Mouse (Mus musculus) kidney, adult 8-10 months (tissue): ENCODE results near the gene Rsrc1.
A peak's percentile ranks its signal among the peaks of the same experiment; 100 is the strongest.

Experiments
- DNase-seq, 2 experiments: peaks; one replicate each; pipeline ENCODE4 v3.0.0; 2022

Gene Rsrc1

GRCm38 (mm10) chr3:66981101-66981661, at the start of gene Rsrc1:
Rsrc1 (plus strand) TSS chr3:66981390.
- DNase-seq, result peak; percentile 64 to 70

DNA sequence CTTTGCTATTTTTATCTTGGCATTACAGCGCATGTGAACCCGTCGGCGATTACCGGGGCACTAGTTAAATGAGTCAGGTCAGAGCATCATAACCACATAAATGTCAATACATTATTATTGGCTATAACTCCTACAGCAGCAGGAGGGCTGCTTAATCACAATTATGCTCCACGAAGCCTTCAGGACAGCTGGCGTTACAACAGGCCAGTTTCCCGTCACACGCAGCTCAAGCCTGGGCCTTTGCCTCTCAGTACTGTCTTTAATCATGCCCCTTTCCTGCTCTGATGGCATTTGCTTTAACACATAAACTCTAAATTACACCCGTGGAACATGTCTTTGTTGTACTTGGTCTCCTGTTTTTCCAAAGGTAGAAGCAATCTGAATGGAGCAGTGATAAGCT, 41.5 kb upstream of the Rsrc1 start:
- DNase-seq, result no peak

- DNase-seq, result no peak
Measured at GRCm38 (mm10) chr3:66955126-66955525, 26.1 kb upstream of the Rsrc1 start.

DNA sequence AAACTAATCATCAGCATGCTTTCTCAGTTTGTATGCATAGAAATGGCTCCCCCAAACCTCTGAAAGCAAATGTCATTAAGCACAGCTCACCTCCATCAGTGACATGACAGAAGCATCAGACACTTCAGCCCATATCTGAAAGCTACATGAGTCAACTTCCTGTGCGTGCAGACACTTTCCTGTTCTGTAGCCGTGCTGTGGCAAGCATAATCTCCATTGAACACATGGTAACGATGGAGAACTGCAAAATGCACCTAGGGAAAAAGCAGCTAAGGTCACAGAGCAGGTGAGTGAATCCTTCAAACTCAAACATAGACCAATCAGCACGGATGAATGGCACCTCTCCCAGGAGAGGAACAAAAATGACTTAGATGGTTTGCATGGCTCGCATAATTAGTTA, 21.2 kb upstream of the Rsrc1 start:
- DNase-seq, result no peak

DNA sequence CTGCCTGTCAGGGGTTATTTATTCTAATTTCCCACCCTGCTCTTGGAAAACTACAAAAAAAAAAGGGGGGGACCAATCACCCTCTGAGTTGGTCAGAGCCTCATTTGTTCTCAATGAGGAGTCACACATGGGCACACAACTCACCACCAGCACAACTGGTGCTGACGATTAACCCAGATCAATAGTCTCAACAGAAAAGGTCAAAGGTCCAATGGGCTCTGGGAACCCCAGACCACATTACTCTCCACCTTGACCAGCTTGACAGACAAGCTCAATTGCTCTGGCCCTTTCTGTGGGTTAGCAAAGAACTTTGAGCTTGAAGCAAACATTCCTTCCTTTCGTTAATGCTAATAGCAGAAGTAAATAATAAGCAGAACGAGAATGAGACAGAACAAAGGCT, 16.3 kb upstream of the Rsrc1 start:
- no peak for DNase-seq

GRCm38 (mm10) chr3:66967508-66967907, 13.7 kb upstream of the Rsrc1 start:
- DNase-seq, result no peak

DNA sequence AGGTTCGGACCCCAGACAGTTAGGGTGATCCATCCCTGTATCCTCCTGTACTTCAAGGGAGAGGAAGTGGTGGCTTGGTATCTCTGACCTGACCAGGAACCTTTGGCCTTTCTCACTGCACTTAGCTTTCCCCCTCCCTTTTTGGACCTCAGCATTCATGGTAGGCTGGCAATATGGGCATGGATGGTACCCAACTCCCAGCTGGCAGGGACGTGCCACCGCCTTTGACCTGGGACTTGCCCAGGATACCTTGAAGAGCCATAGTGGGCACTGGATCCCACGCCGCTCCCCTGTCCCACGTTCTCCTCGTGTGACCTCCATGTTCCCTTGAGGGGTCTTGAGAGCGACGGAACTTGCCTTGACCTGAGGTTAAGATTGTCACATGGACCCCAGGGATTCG, 10.9 kb upstream of the Rsrc1 start:
- DNase-seq, result no peak

DNA sequence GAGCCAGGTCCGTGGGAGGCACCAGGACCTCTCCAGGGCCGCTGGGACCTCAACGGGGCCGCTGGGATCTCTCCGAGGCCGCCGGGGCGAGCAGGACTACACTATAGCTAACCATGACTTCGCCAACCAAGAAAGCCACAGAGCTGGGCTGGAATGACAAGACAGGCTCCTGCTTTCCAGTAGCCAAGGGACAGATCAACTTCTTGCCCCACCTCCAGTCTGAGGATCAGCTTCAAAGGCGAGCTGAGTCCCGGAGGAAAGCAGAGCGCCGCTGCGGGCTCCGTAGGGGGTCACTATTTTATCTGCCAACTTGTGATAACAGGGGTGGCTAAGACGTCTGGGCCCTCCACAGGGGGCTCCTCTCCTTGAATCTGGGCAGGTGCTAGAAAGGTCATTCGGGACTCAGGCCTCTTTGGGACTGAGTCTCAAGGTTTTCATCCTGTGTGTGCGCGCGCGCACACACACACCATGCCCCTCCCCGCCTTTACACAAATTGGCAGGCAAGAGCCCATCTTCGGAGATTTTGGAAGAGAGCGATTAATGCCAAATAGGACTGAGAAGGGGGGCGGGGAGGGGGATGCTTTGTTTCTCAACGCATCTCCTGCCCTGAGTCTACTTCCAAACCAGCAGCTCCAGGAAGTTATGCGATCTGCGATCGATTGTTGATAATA, 10.4 kb upstream of the Rsrc1 start:
- DNase-seq, result no peak

- DNase-seq, result no peak
Measured at GRCm38 (mm10) chr3:66972191-66972950, 8.8 kb upstream of the Rsrc1 start.

DNA sequence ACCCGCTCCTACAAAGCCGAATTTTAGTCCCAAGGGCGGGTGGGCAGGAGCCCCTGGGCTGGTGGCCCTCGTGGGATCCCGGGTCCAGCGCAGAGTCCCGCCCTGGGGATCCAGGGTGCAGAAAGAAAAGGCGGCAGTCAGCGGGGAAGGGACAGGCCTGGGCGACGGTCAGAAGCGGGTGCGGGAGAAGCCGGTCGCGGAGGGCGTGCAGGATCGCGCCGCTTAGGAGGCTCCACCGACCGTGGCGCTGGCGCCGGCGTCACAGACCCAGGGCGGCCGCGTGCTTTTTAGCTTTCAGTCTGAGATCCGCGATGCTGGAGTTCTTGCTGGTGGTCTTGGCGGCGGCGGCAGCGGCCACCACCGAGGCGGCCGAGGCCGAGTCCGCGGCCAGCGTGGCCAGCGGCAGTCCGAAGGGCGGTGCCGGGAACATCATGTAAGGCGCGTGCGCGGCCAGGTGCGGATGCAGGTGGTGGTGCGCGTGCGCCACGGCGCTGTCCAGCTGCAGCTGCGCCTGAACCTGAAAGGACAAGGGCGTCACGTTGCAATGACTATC, 7.7 kb upstream of the Rsrc1 start:
- peak; percentile 54 to 71 for DNase-seq

DNA sequence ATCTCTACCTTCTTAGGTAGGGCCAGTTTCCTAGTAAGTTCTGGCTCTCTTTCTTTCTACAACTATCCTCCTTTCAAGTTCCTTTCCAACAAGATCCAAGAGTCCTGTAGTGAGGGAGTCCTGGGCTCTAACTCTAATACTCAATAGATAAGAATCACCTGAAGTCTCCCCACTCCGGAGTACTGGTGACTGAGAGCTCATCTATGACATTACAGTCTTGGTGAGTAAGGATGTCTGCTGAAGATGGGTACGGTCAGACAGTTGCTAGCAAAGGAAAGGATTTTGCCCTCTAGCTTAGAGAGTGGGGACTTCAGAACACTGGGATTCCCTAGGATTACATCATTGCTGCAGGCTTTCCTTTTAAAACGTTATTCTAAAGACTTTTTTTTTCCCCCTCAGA, 6.7 kb upstream of the Rsrc1 start:
- DNase-seq, result no peak

DNA sequence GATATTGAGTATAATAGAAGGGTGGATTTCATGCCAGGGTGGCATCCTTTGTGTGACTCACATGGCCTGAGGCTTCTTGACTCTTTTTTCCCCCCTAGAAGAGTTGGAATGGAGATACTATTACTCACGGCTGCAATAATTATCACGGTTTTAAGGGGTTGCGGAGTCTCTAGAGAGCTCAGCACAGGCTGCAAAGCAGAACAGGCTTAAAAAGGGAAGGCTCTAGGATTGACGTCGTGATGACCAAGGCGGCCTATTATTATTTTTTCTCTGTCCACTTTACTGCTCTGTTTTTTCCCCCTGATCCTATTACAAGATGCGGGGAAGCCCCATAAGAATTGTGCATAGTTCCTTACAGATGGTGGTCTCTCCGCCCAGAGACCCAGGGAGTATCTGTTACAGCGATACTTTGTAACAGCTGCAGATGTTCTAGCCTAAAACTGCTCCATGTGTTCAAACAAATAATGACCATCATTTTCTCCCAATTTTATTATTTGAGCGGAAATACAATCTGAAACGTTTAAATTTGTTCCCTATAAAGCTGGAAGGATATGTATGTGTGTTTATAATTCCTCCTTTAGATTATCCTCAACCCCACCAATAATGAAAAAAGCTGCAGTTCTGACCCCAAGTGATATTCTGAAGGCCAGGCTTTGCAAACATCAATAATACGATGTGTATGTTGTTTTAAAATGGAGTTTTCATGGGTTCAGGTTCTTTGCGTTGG, 4.1 kb upstream of the Rsrc1 start:
- no peak for DNase-seq

DNA sequence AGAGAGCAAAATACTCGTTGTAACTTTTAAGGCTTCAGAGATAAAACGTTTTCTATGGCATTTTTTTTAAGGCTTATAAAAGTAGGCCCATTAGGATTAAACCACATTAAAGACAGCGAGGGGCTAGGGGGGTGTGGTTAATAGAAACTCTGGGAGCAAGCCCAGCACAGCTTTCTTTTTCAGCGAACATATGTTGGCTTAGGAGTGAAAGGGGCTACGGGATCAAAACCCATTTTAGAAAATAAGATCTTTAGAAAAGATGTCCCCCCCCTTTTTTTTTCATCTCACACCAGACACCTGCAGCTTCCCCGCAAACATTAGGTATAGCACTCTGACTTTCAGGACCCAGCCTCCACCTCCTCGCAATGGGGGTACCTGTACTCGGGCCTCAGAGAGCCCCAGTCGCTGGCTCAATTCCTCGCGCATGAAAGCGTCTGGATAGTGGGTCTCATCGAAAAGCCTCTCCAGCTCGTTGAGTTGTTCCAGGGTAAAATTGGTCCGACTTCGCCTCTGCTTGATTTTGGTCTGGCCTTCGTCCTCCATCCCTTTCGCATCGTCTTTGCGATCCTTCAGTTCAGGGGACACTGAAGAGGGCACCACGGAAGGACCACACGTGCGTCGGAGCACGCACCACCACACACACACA, 3.3 kb upstream of the Rsrc1 start:
- no peak for DNase-seq

DNA sequence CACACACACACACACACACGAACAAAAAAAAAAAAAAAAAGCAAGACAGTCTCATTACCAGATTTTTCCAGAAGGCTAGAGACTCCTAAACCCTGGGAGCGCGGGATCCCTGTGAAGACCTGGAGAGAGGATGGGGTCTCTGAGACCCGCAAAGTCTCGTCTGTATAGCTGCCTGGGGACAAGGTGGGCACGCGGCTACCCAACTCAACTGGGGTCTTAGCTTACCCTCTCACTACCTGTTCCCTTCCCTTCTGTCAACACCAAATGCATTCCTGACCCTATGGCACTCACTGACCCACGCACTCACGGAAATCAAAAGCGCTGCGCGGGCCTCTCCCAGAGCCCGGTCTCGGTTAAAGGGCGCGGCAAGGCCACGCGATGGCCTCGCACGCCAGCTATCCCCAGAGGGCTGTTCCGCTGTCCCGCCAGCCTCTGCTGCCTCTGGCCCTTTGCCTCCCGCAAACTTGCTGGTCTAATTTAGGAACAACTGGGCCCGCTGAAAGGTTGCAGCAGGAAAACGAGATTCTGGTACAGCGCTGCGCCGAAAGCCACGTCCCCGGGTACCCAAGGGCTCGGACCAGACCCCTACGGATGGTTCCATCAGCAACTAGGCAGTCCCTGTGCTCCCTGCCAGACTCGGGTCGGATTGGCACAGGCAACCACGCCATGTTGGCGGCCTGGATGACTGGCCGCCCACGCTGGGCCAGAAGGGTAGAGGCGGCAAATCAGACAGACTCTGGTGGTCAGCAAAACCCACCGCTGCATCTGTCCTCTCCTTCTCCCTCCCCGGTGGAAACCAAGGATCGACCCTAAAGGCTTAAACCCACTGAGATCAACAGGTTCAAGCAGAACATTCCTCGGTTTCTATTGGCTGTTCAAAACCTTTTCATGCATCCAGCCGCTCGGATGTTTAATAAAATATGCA, 2.5 kb upstream of the Rsrc1 start:
- no peak for DNase-seq

GRCm38 (mm10) chr3:66979491-66979890, 1.7 kb upstream of the Rsrc1 start:
- DNase-seq, result no peak

DNA sequence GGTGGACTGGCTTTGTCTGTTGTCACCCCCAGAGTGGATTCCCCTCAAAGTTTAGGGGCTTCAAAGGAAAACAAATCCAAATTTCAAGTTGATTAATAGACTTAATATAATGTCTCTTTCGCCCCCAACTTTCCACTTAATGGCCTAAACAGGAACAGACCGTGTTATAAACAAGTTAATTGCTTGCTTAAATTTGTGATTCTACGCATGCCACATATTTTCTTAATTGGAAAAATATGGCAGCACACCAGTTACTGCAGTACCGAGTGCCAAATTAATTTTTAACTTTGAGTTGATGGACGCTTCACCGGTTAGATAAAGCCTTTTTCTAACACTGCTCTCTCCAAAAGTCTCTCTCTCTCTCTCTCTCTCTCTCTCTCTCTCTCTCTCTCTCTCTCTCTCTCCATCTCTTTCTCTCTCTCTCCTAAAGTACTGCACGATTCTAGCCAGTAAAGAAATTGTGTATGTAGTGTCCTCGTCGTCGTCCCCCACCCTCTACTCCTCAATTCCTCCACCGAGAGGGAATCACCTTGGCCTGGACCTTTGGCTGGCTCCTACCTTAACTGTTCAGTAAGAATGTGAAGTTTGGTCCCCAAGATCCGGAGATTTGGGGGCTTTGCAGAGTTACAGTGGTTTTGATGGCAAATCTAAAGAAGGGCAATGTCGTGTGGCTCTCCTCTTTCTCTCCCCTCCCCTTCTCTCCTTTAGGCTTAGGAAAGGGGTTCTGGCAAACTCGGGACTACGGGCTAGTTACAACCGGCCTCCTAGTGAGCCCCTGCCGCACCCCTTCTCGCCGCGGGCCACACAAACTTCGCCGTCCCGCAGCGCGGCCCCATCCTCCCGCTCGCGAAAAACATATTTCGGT, 847 bp upstream of the Rsrc1 start:
- no peak for DNase-seq

GRCm38 (mm10) chr3:66981706-66982105, 516 bp downstream of the Rsrc1 start, which contains the start of gene Shox2:
Shox2 (minus strand) TSS chr3:66981771.
- no peak for DNase-seq

GRCm38 (mm10) chr3:66982181-66982911, 1.2 kb downstream of the Rsrc1 start:
- DNase-seq, result peak in 1 of 2 experiments; percentile 36

DNA sequence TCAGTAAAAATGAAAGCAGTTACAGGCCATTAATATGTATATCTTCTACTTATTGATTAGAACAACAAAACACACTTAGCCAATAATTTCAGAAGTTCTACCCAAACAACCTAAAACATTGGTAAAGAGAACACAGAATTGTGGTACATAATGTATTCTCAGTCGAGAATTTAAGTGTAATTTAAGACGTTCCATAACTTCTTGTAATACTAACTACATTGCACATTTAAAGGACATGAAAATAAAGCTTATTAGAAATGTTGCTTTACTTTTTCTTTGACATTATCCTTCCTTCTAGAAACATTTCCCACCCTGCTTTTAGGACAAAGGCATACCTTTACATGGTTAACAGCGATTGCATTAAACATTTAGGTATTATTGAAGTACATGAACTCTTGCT, 2.3 kb downstream of the Rsrc1 start:
- DNase-seq, result no peak
